In the genomic region with DNA sequence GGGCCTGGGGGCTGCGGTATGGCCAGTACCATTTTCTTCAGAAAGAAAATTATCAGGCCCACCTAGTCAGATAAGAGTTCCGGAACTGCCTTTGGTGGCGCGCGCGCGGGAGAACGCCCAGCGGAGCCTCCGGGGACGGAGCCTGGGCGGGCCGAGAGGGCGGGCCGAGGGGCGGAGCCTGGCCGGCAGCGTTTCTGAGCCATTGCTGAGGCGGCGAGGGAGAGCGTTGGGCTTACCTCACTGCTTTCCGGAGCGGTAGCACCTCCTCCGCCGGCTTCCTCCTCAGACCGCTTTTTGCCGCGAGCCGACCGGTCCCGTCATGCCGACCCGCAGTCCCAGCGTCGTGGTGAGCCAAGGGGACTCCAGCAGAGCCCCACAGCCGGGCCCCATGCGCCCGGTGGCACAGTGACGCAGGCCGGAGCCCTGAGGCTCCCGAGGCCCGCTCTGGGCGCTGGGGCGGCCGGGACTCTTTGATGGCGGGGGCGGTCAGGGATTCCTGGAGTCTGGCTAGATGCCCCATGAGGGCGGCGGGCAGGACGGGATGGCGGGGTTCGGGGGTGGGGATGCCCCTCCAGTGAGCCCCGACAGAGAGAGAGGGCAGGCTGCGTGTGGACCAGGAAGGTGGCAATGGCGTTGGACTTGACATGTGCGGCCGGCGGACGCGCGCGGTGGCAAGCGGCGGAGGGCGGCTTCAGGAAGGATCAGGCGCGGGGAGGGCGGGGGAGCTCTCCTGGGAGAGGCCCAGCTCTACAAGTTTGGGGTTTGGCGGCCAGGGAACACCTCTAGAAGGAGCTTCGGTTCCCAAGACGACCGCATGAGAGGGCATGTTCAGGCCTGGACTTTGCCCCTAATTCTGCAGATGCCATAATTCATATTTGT, we compare ENCODE assay signal across 8 mouse cellular contexts. TPM values are rescaled to one million over a fixed set of nuclear protein-coding genes. Genes with fewer than 3 reads are reported as not detected.
DNase-seq lines count a peak whose midpoint lies in the region; ATAC-seq lines count a peak whose summit lies in the region.

Hprt (plus strand) TSS at position 233 of the 879 bp plus-strand sequence.

- no peaks in the 10 kb centered on the region for H3K9me3 ChIP-seq in intestine, embryonic 15.5 days
- H3K9me3 ChIP-seq in midbrain, embryonic 10.5 days (replicated peaks): no peaks in the 10 kb centered on the region; the same call in 1 of the 2 replicates

- H3K4me1 ChIP-seq in intestine, embryonic 15.5 days (replicated peaks): no peaks in the 10 kb centered on the region
- H3K4me1 ChIP-seq in midbrain, embryonic 10.5 days: peaks cover 9% of the 10 kb centered on the region

- H3K9ac ChIP-seq in intestine, embryonic 15.5 days: peak within 1 kb of the TSS; percentile 73

- H3K4me3 ChIP-seq in intestine, embryonic 15.5 days (replicated peaks): peak within 1 kb of the TSS; percentile 68
- peak within 1 kb of the TSS; percentile 74 for H3K4me3 ChIP-seq in midbrain, embryonic 10.5 days

- ATAC-seq in intestine, embryonic 15.5 days: peak; percentile 97

- H3K4me2 ChIP-seq in intestine, embryonic 15.5 days (replicated peaks): peak within 1 kb of the TSS; percentile 50

- peak within 1 kb of the TSS; percentile 94 for H3K27ac ChIP-seq in intestine, embryonic 15.5 days
- peak within 1 kb of the TSS; percentile 93 for H3K27ac ChIP-seq in midbrain, embryonic 10.5 days (replicated peaks)

- no peaks in the 10 kb centered on the region for H3K27me3 ChIP-seq in intestine, embryonic 15.5 days (replicated peaks)
- H3K27me3 ChIP-seq in midbrain, embryonic 10.5 days (ENCODE audit: low read depth, poor library complexity, severe bottlenecking): no peaks in the 10 kb centered on the region

- WGBS in intestine, embryonic 15.5 days: 18% methylated on average over 71 of the region's 72 CpGs
- WGBS in midbrain, embryonic 10.5 days: 18% methylated on average over 72 of the region's 72 CpGs

- no peaks in the 10 kb centered on the region for H3K36me3 ChIP-seq in intestine, embryonic 15.5 days
- peaks cover 3% of the 10 kb centered on the region; the same call in 1 of the 2 replicates for H3K36me3 ChIP-seq in midbrain, embryonic 10.5 days

- peak; percentile 92 for DNase-seq in adrenal gland, postnatal 10 days
- peak; percentile 63 for DNase-seq in embryo, embryonic 11.5 days (ENCODE audit: low read depth, low spot score)
- DNase-seq in gastrocnemius, postnatal 36 days: peak; percentile 72 to 79
- peak; percentile 81 to 87 for DNase-seq in left cerebral cortex, postnatal 36 days (ENCODE audit: low spot score in 2 of 2)
- DNase-seq in midbrain, embryonic 10.5 days (ENCODE audit: low spot score): peak; percentile 81
- peak; percentile 70 to 76 for DNase-seq in right cerebral cortex, postnatal 36 days (ENCODE audit: low spot score in 2 of 2)
- peak; percentile 80 to 83 for DNase-seq in urinary bladder, postnatal 4 days (ENCODE audit: low spot score in 2 of 2)

- intact Hi-C loops in gastrocnemius, postnatal 36 days (cut with DNase I): no loop called here
- intact Hi-C loops in left cerebral cortex, postnatal 36 days (cut with DNase I): no loop called here

RNA-seq across cellular contexts. Expression of gene Hprt, which starts in this region (rescaled TPM):
- 10 to 100 TPM; 67.8 to 85.8 TPM for total RNA-seq in adrenal gland, postnatal 10 days (2021)
- total RNA-seq in gastrocnemius, postnatal 36 days (2021): 10 to 100 TPM; 20.0 to 22.7 TPM
- 258 and 283 TPM in 2 replicates for polyA plus RNA-seq in intestine, embryonic 15.5 days (2015; fragmentation: Nextera tagmentation; extraction: Ambion mirVana)
- total RNA-seq in left cerebral cortex, postnatal 36 days (2021): 100 to 1,000 TPM; 143 to 150 TPM
- polyA plus RNA-seq in midbrain, embryonic 10.5 days (2016; fragmentation: Nextera tagmentation; extraction: Ambion mirVana): 78.0 and 100 TPM in 2 replicates

Comparison
In these comparisons a context has a peak if more than half of its experiments do, and no peak if none do; other contexts are left out.
1. Peak in every context shown above with its lines: DNase-seq, ATAC-seq, H3K4me3 ChIP-seq and H3K27ac ChIP-seq.